Mouse (Mus musculus) C2C12 (cell line): Measurements from ENCODE around the gene Acrv1. TPM values are rescaled to one million over a fixed set of nuclear protein-coding genes. Genes with fewer than 3 reads are reported as not detected.

Experiments
- H3K27me3 ChIP-seq: one replicate; pipeline ENCODE4 v1.6.1; 2011; ENCODE audit not compliant: control insufficient read depth, insufficient read depth, insufficient read length
- H3K36me3 ChIP-seq: one replicate; pipeline ENCODE4 v1.6.1; 2011; ENCODE audit not compliant: control insufficient read depth, insufficient read depth
- H3K4me3 ChIP-seq: one replicate; pipeline ENCODE4 v1.5.1; 2011; ENCODE audit warnings: mild to moderate bottlenecking, control low read depth; ENCODE audit not compliant: poor library complexity, insufficient read depth, severe bottlenecking
- H3K79me2 ChIP-seq: one replicate; pipeline ENCODE4 v1.6.1; 2011; ENCODE audit not compliant: control insufficient read depth, insufficient read depth
- H3K79me3 ChIP-seq: one replicate; pipeline ENCODE4 v1.6.1; 2011; ENCODE audit warnings: low read depth, control low read depth
- H3ac ChIP-seq: one replicate; pipeline ENCODE3; 2011; ENCODE audit warnings: low read depth; ENCODE audit not compliant: control insufficient read depth, insufficient read length
- CEBPB ChIP-seq: IDR thresholded peaks from one replicate; pipeline ENCODE4 v1.6.1; 2011; ENCODE audit warnings: low read depth, mild to moderate bottlenecking, control low read depth, moderate library complexity
- CTCF ChIP-seq: IDR thresholded peaks from one replicate; pipeline ENCODE4 v1.5.1; 2011; ENCODE audit not compliant: control insufficient read depth, insufficient read depth, insufficient read length
- FOSL1 ChIP-seq: IDR thresholded peaks from one replicate; pipeline ENCODE4 v1.8.0; 2011; ENCODE audit warnings: mild to moderate bottlenecking, low read length; ENCODE audit not compliant: poor library complexity, insufficient read depth, severe bottlenecking
- MAX ChIP-seq: IDR thresholded peaks from one replicate; pipeline ENCODE4 v1.6.1; 2011; ENCODE audit warnings: mild to moderate bottlenecking, control low read depth
- MYOD1 ChIP-seq: IDR thresholded peaks from one replicate; pipeline ENCODE4 v1.6.1; 2011; ENCODE audit warnings: low read depth; ENCODE audit not compliant: control insufficient read depth, insufficient read length
- MYOG ChIP-seq: IDR thresholded peaks from one replicate; pipeline ENCODE4 v1.6.1; 2011; ENCODE audit not compliant: control insufficient read depth, insufficient read length; ENCODE audit errors: extremely low read depth
- USF1 ChIP-seq: IDR thresholded peaks from one replicate; pipeline ENCODE4 v1.6.1; 2011; ENCODE audit warnings: low read depth, mild to moderate bottlenecking, control low read depth, moderate library complexity
- polyA plus RNA-seq: library from polyadenylated mRNA; unstranded; fragments of >200 nt; fragmentation: generic; extraction: Trizol; gene quantifications from one replicate; pipeline ENCODE4 v1.2.1, GENCODE M21; 2012; ENCODE audit warnings: missing spikeins

The Acrv1 gene
- polyA plus RNA-seq, 1 experiment: 0.04 TPM

DNA sequence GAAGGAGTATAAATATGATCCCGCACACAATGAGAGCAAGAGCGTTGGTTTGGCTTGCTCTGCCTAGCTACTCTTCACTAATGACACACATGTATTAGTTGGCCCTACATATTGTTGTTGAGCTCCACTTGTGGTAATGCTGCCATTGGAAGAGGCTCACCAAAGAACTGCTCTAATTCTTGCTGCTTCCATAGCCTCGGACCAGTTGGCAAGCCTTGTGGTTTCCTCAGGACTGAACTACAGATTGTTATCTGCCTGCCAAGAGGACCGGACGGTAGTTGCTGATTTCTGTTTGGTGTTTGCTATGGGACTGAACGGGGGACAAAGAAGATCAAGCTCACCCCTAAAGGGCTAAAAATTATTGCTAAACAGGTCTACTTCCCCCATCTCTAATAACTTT is 14.3 kb downstream of the Acrv1 start:
- Histone ChIP-seq H3K79me3 (no peaks in the 10 kb centered on the region), H3K27me3 (no peaks in the 10 kb centered on the region), H3K36me3 (peaks cover 32% of the 10 kb centered on the region), H3K79me2 (no peaks in the 10 kb centered on the region), H3ac (no peak overlapping the region), H3K4me3 (no peak overlapping the region)
- TF ChIP-seq MAX: no peak
- no peak for TF ChIP-seq CEBPB
- TF ChIP-seq USF1: no peak
- TF ChIP-seq FOSL1: no peak
- no peak for TF ChIP-seq MYOG
- TF ChIP-seq CTCF: no peak
- TF ChIP-seq MYOD1: no peak

DNA sequence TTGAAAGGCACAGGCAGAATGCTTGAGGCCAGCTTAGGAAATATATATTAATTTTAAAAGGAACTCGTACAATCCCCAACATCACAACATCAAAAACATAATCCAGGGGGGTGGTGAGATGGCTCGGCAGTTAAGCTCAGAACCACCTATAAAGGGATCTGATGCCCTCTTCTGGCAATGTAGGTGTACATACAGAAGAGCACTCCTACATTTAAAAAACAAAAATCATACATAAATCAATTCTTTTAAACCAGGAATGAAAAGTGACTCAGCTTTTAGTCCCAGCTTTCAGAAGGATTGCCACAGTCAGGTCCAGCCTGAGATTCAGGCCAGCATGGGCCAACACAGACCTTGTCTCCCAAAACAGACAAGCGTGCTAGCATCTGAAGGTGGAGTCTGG is 23.6 kb downstream of the Acrv1 start:
- TF ChIP-seq CTCF: no peak
- no peak for TF ChIP-seq USF1
- no peak for TF ChIP-seq MYOD1
- TF ChIP-seq MAX: no peak
- TF ChIP-seq CEBPB: no peak
- no peak for TF ChIP-seq MYOG
- peaks cover 60% of the 10 kb centered on the region for H3K36me3 ChIP-seq

DNA sequence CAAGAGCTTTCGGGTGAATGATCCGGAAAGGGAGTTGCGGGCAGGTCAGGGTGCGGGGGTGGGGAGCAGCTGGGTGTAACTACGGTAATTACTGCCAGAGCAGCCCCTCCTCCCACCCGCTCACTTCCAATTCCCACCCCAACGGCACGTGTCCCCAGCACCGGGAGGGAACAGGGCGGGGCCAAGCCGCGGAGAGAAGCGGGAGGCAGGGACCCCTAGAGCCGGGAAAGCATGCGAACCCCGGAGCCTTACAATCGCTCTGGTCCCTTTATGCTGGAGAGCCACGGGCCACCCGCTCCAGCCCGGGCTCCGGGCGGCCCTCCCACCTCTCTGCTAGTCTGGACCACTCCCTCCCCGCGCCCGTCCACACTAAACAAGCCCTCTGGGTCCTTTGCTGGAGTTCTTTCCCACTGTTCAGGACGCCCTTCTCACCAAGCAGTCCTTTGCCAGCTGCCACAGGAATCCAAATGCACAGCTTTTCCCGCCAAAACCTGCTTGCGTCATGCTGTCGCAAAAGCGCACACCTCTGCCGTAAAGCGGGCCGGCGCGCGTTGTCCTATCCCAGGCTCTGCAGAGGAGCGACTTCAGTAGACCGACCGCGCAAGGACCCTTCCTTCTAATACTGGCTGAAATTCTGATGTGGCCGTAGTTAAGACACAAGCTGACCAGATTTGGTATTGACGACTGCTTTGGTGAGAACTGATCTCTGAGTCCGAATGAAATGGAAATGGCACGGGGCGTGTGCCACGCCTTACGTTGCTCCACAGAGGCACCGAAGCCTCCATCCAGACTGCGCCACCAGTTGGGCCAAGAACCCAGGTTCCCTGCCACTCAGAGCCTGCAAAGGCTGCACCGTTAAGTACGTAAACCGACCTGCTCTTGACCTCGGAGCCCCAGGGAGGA is 33.4 kb downstream of the Acrv1 start:
- no peaks in the 10 kb centered on the region for H3K27me3 ChIP-seq
- peak overlapping the region; percentile 77 for H3ac ChIP-seq
- H3K79me3 ChIP-seq: peaks cover 5% of the 10 kb centered on the region
- peaks cover 18% of the 10 kb centered on the region for H3K79me2 ChIP-seq
- TF ChIP-seq USF1: peak; percentile 53
- TF ChIP-seq FOSL1: no peak
- no peak for TF ChIP-seq CTCF
- TF ChIP-seq CEBPB: peak; percentile 43
- TF ChIP-seq MAX: peak; percentile 64
- no peak for TF ChIP-seq MYOG
- TF ChIP-seq MYOD1: no peak
- H3K4me3 ChIP-seq: peak overlapping the region; percentile 50
- H3K36me3 ChIP-seq: peaks cover 41% of the 10 kb centered on the region

More for the DNA sequence above, 23.6 kb downstream of the Acrv1 start:
- Histone ChIP-seq H3ac (no peak overlapping the region), H3K79me2 (no peaks in the 10 kb centered on the region), H3K27me3 (no peaks in the 10 kb centered on the region), H3K79me3 (no peaks in the 10 kb centered on the region), H3K4me3 (no peak overlapping the region)

DNA sequence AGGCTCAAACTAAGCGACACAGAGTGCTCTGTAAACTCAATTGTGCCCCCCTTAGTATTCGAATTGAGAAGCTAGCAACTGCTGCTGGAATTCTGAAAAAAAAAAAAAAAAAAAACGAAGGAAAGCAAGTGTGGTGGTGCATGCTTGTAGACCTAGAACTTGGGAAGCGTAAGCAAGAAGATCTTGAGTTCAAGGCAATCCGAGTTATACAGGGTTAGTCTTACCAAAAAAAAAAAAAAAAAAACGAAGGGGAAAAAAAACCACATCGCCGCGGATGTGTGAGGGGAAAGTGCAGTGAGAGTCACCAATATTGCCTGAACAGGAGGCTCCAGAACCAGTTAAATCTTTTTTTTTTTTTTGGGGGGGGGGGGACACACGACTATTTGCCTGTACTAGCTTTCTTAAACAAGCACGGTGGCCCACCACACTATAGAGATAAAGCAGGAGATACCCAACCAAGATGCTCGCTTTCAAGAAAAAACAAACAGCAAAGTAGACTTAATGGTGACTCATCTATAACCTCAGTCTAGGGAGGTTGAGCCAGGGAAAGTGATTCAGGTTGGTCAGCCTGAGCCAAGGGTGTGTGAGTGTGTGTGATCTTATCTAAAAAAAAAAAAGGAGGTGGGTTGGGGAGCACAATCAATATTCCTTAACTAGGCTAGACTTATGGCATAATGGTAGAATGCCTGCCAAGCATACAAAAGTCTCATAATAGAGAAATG is 34.2 kb downstream of the Acrv1 start, which contains the start of gene Chek1:
Chek1 (minus strand) TSS at position 32 of the 722 bp plus-strand sequence.
- TF ChIP-seq MYOD1 (no peak), CEBPB (no peak), CTCF (no peak), MAX (no peak), FOSL1 (no peak), USF1 (no peak), MYOG (no peak)
- H3K4me3 ChIP-seq: peak within 1 kb of the TSS; percentile 50
- H3K27me3 ChIP-seq: no peaks in the 10 kb centered on the region
- H3K79me2 ChIP-seq: peaks cover 18% of the 10 kb centered on the region
- peaks cover 41% of the 10 kb centered on the region for H3K36me3 ChIP-seq
- H3K79me3 ChIP-seq: peaks cover 5% of the 10 kb centered on the region
- H3ac ChIP-seq: peak within 1 kb of the TSS; percentile 77

Other genes with a start within 250 kb of the Acrv1 start
- not detected for gene Gm9513, start 217.6 kb upstream of the Acrv1 start, polyA plus RNA-seq
- gene Gm5615, start 151.3 kb upstream of the Acrv1 start, polyA plus RNA-seq: not detected
- not detected for gene Gm17689, start 110.6 kb upstream of the Acrv1 start, polyA plus RNA-seq
- gene A630095E13Rik, start 49.8 kb upstream of the Acrv1 start, polyA plus RNA-seq: 0.07 TPM
- gene Chek1, start 33.8 kb downstream of the Acrv1 start, polyA plus RNA-seq: 6.4 TPM
- 287 TPM for gene Stt3a, start 74.5 kb downstream of the Acrv1 start, polyA plus RNA-seq
- 50.7 TPM for gene Ei24, start 104.2 kb downstream of the Acrv1 start, polyA plus RNA-seq
- gene Fez1, start 128.6 kb downstream of the Acrv1 start, polyA plus RNA-seq: 0.32 TPM